Mouse (Mus musculus) embryonic facial prominence, embryonic 14.5 days (tissue): ENCODE data around the gene Pomgnt1. TPM values are rescaled to one million over a fixed set of nuclear protein-coding genes. Genes with fewer than 3 reads are reported as not detected.

Source experiments
- ATAC-seq: fragments of 200-750 bp; cut with Nextera tagmentation; 2 replicates; pipeline ENCODE4 v1.8.0; 2017; ENCODE audit warnings: low read depth, moderate number of reproducible peaks, moderate TSS enrichment
- DNase-seq: peaks from one replicate; pipeline ENCODE4 v3.0.0-alpha.2; 2015; ENCODE audit warnings: low spot score
- H3K27ac ChIP-seq: fragments of 300-500 bp; sonication (generic); replicated peaks from 2 replicates; pipeline ENCODE4 v1.5.1; 2014; ENCODE audit warnings: low read depth, mild to moderate bottlenecking, low read length, moderate library complexity
- H3K27me3 ChIP-seq: fragments of 300-500 bp; sonication (generic); replicated peaks from 2 replicates; pipeline ENCODE4 v1.6.1; 2014; ENCODE audit warnings: low read length; ENCODE audit not compliant: control insufficient read depth, insufficient read depth
- H3K36me3 ChIP-seq: fragments of 300-500 bp; sonication (generic); 2 replicates; pipeline ENCODE4 v1.6.1; 2014; ENCODE audit warnings: low read length, mixed read lengths; ENCODE audit not compliant: control insufficient read depth, insufficient read depth
- H3K4me1 ChIP-seq: fragments of 300-500 bp; sonication (generic); 2 replicates; pipeline ENCODE4 v1.6.1; 2014; ENCODE audit warnings: antibody characterized with exemption, low read length; ENCODE audit not compliant: control insufficient read depth, insufficient read depth
- H3K4me2 ChIP-seq: fragments of 300-500 bp; sonication (generic); 2 replicates; pipeline ENCODE4 v1.6.1; 2014; ENCODE audit warnings: low read depth, mild to moderate bottlenecking, low read length, moderate library complexity, mixed read lengths
- H3K4me3 ChIP-seq: fragments of 300-500 bp; sonication (generic); 2 replicates; pipeline ENCODE4 v1.5.1; 2014; ENCODE audit warnings: low read depth, mild to moderate bottlenecking, low read length
- H3K9ac ChIP-seq: fragments of 300-500 bp; sonication (generic); 2 replicates; pipeline ENCODE4 v1.6.1; 2014; ENCODE audit warnings: low read depth, mild to moderate bottlenecking, low read length, moderate library complexity, mixed read lengths
- H3K9me3 ChIP-seq: fragments of 300-500 bp; sonication (generic); 2 replicates; pipeline ENCODE4 v1.6.1; 2016; ENCODE audit warnings: low read length; ENCODE audit not compliant: control insufficient read depth
- WGBS: fragments of 180-500 bp; shearing (Covaris S2); extraction: QIAGEN DNeasy Blood & Tissue Kit; methylation state at CpG from one replicate; pipeline ENCODE4 v1.1.7; 2014; 5-methylcytosine and 5-hydroxymethylcytosine counted together
- polyA plus RNA-seq: library from polyadenylated mRNA; unstranded; fragments of >200 nt; fragmentation: Nextera tagmentation; extraction: Ambion mirVana; gene quantifications from 2 replicates; pipeline ENCODE4 v1.2.1, GENCODE M21; 2014

The Pomgnt1 gene
- polyA plus RNA-seq, 1 experiment from 2014 or later, result 60.4 TPM

DNA sequence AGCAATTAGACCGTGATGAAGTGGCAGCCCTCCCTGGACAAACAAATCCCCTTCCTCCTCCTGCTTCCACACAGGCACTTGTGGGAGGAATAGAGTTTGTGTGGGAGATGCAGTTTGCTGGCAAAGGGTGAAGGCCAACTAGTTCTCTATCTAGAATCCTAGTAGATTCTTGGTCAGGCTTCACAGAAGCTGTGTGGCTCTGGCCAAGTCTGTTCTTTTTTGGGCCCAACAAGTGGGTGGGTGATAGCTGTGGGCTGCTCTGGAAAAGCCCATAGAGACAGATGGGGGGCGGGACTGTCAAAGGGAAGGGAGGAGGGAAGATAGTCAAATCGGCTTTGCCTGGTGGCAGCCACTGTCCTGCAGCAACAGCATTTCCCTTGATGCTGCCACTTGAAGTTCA is 37.1 kb downstream of the Pomgnt1 start:
- H3K4me3 ChIP-seq, result no peak overlapping the region
- H3K4me1 ChIP-seq, result peaks cover 3% of the 10 kb centered on the region; the same call in 1 of the 2 replicates
- peaks cover 52% of the 10 kb centered on the region for H3K36me3 ChIP-seq
- H3K27me3 ChIP-seq, result no peaks in the 10 kb centered on the region
- no peak overlapping the region for H3K9ac ChIP-seq
- H3K27ac ChIP-seq, result no peak overlapping the region
- 73% methylated on average over 3 of the region's 3 CpGs for WGBS
- no peak for DNase-seq
- no peak overlapping the region for H3K4me2 ChIP-seq
- no peak for ATAC-seq
- no peaks in the 10 kb centered on the region for H3K9me3 ChIP-seq

DNA sequence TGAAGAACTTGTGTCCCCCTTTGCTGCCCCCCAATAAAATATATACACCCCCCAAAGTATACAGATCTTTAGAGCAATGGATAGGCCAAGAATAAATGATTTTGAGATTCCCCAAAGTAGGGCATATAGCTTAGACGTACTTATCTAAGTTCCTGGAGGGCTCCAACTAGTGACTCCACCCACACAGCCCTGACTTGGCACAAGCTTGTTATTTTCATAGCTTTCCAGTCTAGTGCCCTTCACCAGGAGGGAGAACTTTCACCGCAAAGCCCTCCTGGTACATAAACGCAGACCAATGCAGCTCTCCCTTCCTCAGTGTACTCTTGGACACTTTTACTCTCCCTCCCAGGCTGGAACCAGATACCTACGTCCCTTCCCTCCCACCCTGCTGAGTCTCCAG is 38.5 kb downstream of the Pomgnt1 start:
- no peak for ATAC-seq
- Histone ChIP-seq H3K9me3 (no peaks in the 10 kb centered on the region), H3K9ac (no peak overlapping the region), H3K4me1 (peaks cover 5% of the 10 kb centered on the region; the same call in 1 of the 2 replicates), H3K4me2 (no peak overlapping the region), H3K36me3 (peaks cover 38% of the 10 kb centered on the region), H3K27ac (no peak overlapping the region), H3K27me3 (no peaks in the 10 kb centered on the region), H3K4me3 (no peak overlapping the region)
- 80% methylated on average over 4 of the region's 4 CpGs for WGBS
- DNase-seq, result no peak

DNA sequence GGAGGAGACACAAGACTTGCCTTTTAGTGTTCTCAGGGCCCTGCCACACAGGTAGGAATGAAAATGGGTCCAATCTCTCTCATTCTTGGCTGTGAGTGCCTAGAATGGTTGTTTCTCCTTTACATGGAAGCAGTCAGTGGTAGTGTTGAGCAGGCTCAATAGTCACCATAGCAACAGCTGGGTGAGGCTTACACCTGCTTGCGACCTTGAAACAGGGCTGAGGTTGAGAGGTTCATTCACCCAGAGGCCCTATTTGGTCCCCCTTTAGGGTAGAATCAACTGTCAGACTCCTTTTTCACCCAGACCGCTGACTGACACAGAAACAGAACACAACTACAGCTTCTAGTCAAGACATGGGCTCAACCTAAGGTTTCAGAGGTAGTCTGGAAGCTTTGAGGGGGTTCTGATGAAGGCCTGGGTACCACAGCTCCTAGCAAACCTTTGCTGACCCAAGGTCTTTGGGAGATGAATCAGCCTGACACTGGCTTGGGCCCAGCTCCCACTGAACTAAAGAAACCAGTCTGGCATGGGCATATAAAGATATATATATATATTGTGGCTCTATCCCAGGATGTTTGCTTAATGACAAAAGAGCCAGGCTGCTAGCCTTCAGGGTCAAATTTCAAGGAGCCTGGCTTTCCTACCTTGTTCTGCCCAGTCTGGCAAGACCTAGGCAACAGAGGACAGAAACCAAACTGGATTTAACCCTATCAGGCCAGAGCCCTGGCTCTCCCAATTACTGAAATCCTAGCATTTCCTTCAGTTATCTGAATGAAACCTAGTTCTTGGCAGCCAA is 41.3 kb downstream of the Pomgnt1 start:
- Histone ChIP-seq H3K27ac (no peak overlapping the region), H3K4me2 (no peak overlapping the region), H3K36me3 (peaks cover 12% of the 10 kb centered on the region; the same call in 1 of the 2 replicates), H3K4me1 (peaks cover 5% of the 10 kb centered on the region; the same call in 1 of the 2 replicates), H3K27me3 (no peaks in the 10 kb centered on the region), H3K9ac (no peak overlapping the region), H3K9me3 (no peaks in the 10 kb centered on the region), H3K4me3 (no peak overlapping the region)
- 75% methylated on average over 2 of the region's 2 CpGs for WGBS
- no peak for ATAC-seq
- no peak for DNase-seq

DNA sequence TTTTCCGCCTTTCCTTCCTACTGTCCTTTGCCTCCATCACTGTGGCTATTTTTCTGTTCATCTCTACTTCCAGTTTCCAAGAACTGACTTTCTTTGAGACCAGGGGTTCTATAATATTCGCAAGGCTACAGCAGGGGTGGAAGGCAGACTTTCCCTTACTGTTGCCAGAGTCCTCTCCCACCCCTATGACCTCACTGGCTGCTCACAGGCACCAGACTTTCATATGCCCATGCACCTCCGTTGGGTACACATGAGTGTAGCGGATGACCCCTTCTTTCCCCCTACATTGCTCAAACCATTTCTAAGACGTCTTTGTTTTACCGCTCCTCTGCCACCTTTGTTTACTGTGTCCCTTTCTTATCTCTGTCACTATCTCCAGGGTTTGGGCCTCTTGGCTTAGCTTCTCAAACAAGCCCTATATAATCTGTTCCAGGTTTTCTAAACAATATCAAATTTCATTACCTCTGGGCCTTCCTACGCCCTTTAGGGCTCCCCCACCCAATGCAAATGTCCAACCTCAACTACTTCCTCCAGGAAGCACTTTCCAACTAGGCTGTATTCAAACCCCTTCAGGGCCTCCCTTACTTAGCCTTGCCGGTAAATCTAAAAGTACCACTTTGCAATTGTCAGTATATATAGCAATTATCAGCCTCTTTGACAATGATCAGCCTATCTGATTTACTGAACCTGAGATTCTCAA is 42.2 kb downstream of the Pomgnt1 start:
- DNase-seq (no peak), ATAC-seq (no peak)
- H3K27ac ChIP-seq, result no peak overlapping the region
- H3K4me1 ChIP-seq, result peaks cover 5% of the 10 kb centered on the region; the same call in 1 of the 2 replicates
- no peak overlapping the region for H3K4me2 ChIP-seq
- H3K9me3 ChIP-seq, result no peaks in the 10 kb centered on the region
- no peak overlapping the region for H3K4me3 ChIP-seq
- 41% methylated on average over 8 of the region's 8 CpGs for WGBS
- H3K36me3 ChIP-seq, result peaks cover 6% of the 10 kb centered on the region; the same call in 1 of the 2 replicates
- no peak overlapping the region for H3K9ac ChIP-seq
- H3K27me3 ChIP-seq, result no peaks in the 10 kb centered on the region

DNA sequence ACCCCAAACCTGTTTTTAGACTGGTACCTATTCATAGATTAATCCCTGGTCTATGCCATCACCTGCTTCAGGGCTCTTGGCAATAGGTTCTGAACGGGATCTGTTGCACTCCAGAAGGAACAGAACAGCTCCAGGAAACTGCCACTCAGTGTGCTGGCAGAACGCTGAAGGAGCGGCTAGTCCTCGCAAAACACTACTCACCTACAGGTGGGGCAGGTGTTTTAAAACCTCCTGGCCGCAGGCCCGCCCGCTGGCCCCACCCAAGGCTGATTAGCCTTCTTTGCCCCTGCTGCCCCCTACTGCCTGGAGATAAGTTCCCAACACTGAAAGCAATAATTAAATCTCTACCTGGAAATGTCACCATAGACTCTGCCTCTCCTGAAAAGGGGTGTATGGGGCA is 43.8 kb downstream of the Pomgnt1 start, which contains the start of gene Tspan1:
Gene Tspan1 (minus strand): TSS at position 198 of the 400 bp plus-strand sequence.
- DNase-seq (peak; percentile 53), ATAC-seq (peak; percentile 28; the same call in 1 of the 2 replicates)
- no peak within 1 kb of the TSS for H3K4me2 ChIP-seq
- H3K36me3 ChIP-seq, result no peaks in the 10 kb centered on the region
- no peak within 1 kb of the TSS for H3K9ac ChIP-seq
- peaks cover 5% of the 10 kb centered on the region; the same call in 1 of the 2 replicates for H3K4me1 ChIP-seq
- no peak within 1 kb of the TSS for H3K4me3 ChIP-seq
- H3K27ac ChIP-seq, result no peak within 1 kb of the TSS
- WGBS, result 32% methylated on average over 7 of the region's 7 CpGs
- no peaks in the 10 kb centered on the region for H3K27me3 ChIP-seq
- H3K9me3 ChIP-seq, result no peaks in the 10 kb centered on the region

DNA sequence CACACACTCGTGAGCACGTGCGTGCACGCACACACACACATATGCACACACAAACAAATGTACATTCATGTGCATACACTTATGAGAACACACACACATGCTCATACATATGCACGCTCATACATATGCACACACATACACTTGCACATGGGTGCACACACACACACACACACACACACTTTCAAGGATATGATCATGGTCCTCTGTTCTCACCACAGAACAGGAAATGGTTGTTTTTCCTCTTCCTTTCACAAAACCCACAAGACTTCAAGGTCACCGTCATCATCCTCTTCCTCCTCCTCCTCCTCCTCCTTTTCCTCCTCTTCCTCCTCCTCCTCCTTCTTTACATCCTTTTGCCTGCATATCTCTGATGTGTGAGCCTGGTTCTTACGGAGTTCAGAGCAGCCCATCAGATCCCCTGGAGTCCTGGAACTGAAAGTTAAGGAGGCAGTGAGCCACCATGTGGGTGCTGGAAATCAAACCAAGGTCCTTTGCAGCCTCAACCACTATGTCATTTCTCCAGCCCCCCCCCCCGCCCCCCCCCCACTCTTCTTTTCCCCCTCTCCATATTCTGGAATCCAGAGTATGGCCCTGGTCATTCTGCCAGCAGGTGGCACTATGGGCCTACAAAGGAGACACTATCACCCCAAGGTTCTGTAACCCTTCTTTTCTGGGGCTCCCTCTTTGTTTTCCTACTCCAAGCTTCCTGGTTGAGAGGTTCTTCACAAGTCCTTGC is 45.1 kb downstream of the Pomgnt1 start:
- Histone ChIP-seq H3K36me3 (no peaks in the 10 kb centered on the region), H3K4me3 (no peak overlapping the region), H3K4me2 (no peak overlapping the region), H3K27me3 (no peaks in the 10 kb centered on the region), H3K9me3 (no peaks in the 10 kb centered on the region), H3K9ac (no peak overlapping the region), H3K27ac (no peak overlapping the region), H3K4me1 (peaks cover 5% of the 10 kb centered on the region; the same call in 1 of the 2 replicates)
- ATAC-seq (peak; percentile 67), DNase-seq (peak; percentile 70)
- WGBS, result 80% methylated on average over 7 of the region's 8 CpGs

DNA sequence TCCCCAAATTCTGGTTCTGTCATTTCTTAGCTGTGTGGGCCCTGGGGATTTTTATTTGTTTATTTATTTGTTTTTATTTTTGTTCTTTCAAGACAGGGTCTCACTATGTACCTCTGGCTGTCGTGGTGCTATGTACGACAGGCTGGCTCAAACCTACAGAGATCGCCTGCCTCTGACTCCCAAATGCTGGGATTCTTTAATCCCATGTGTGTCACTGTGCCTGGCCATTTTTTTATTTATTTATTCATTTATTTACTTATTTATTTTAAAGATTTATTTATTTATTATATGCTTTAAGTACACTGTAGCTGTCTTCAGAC is 45.7 kb downstream of the Pomgnt1 start:
- 65% methylated on average over 3 of the region's 3 CpGs for WGBS
- 0 out of 2 replicates have a peak, but pooled peaks have one; percentile 0 for ATAC-seq

DNA sequence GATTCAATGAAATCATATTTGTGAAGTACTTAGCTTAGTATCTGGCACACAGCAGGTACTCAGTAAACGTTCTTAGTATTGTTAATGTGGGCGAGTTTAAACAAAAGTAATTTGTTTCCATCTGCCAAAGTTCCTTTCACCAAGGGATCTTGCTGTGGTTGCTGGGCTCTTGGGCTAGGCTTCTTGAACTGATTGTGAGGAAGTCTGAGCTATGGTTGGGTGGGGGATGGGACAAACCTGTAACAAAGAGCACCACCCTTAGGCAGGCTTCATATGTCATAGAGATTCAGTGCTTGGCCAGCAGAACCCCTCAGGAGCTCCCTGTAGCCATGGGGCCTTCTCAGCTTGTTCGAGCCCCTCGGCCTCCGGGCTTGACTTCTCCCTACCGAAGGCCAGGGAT is 49.4 kb downstream of the Pomgnt1 start, which contains the start of the genes 1700042G07Rik and Gm49337:
Gene 1700042G07Rik (plus strand): TSS at position 301 of the 400 bp plus-strand sequence.
Gene Gm49337 (plus strand): TSS at position 313 of the 400 bp plus-strand sequence.
- H3K4me1 ChIP-seq, result peaks cover 24% of the 10 kb centered on the region
- H3K9me3 ChIP-seq, result no peaks in the 10 kb centered on the region
- no peaks in the 10 kb centered on the region for H3K36me3 ChIP-seq
- H3K9ac ChIP-seq, result no peak within 1 kb of the TSS
- no peak for ATAC-seq
- H3K27me3 ChIP-seq, result no peaks in the 10 kb centered on the region
- no peak within 1 kb of the TSS for H3K4me2 ChIP-seq
- H3K27ac ChIP-seq, result no peak within 1 kb of the TSS
- DNase-seq, result no peak
- H3K4me3 ChIP-seq, result no peak within 1 kb of the TSS
- WGBS, result 85% methylated on average over 6 of the region's 6 CpGs

More for the DNA sequence above, 45.7 kb downstream of the Pomgnt1 start:
- DNase-seq, result no peak
- no peaks in the 10 kb centered on the region for H3K27me3 ChIP-seq
- peaks cover 5% of the 10 kb centered on the region; the same call in 1 of the 2 replicates for H3K4me1 ChIP-seq
- H3K36me3 ChIP-seq, result no peaks in the 10 kb centered on the region
- H3K4me3 ChIP-seq, result no peak overlapping the region
- no peak overlapping the region for H3K9ac ChIP-seq
- no peak overlapping the region for H3K27ac ChIP-seq
- no peaks in the 10 kb centered on the region for H3K9me3 ChIP-seq
- no peak overlapping the region for H3K4me2 ChIP-seq
